Mouse (Mus musculus) neural tube, embryonic 13.5 days (tissue): ENCODE measurements around the gene Pigh. TPM values are rescaled to one million over a fixed set of nuclear protein-coding genes. Genes with fewer than 3 reads are reported as not detected.

Source experiments
- ATAC-seq: fragments of 200-750 bp; cut with Nextera tagmentation; 2 replicates; pipeline ENCODE4 v1.8.0; 2017; ENCODE audit warnings: low read depth, mild to moderate bottlenecking, moderate TSS enrichment, moderate library complexity
- H3K27ac ChIP-seq: fragments of 300-500 bp; sonication (generic); replicated peaks from 2 replicates; pipeline ENCODE4 v1.5.1; 2015; ENCODE audit warnings: moderate library complexity, mild to moderate bottlenecking, inconsistent platforms
- H3K27me3 ChIP-seq: fragments of 300-500 bp; sonication (generic); 2 replicates; pipeline ENCODE4 v1.6.1; 2015; ENCODE audit warnings: mild to moderate bottlenecking, inconsistent platforms
- H3K36me3 ChIP-seq: fragments of 300-500 bp; sonication (generic); 2 replicates; pipeline ENCODE4 v1.6.1; 2015; ENCODE audit warnings: mild to moderate bottlenecking, inconsistent platforms
- H3K4me1 ChIP-seq: fragments of 300-500 bp; sonication (generic); replicated peaks from 2 replicates; pipeline ENCODE4 v1.6.1; 2015; ENCODE audit warnings: inconsistent platforms
- H3K4me2 ChIP-seq: fragments of 300-500 bp; sonication (generic); 2 replicates; pipeline ENCODE4 v1.6.1; 2015; ENCODE audit warnings: inconsistent platforms, mild to moderate bottlenecking, moderate library complexity
- H3K4me3 ChIP-seq: fragments of 300-500 bp; sonication (generic); 2 replicates; pipeline ENCODE4 v1.5.1; 2015; ENCODE audit warnings: mild to moderate bottlenecking, inconsistent platforms
- H3K9ac ChIP-seq: fragments of 300-500 bp; sonication (generic); 2 replicates; pipeline ENCODE4 v1.6.1; 2015; ENCODE audit warnings: moderate library complexity, mild to moderate bottlenecking, inconsistent platforms
- H3K9me3 ChIP-seq: fragments of 300-500 bp; sonication (generic); 2 replicates; pipeline ENCODE4 v1.6.1; 2016; ENCODE audit warnings: inconsistent platforms
- WGBS: fragments of 180-500 bp; shearing (Covaris S2); methylation state at CpG from one replicate; pipeline ENCODE4 v1.1.7; 2015; 5-methylcytosine and 5-hydroxymethylcytosine counted together
- polyA plus RNA-seq: library from polyadenylated mRNA; unstranded; fragments of >200 nt; fragmentation: Nextera tagmentation; extraction: Ambion mirVana; gene quantifications from 2 replicates; pipeline ENCODE4 v1.2.1, GENCODE M21; 2015

The Pigh gene
- polyA plus RNA-seq, 1 experiment from 2014 or later, result 21.7 TPM

GRCm38 (mm10) chr12:79040201-79040827, 49.1 kb downstream of the Pigh start:
- no peak for ATAC-seq
- Histone ChIP-seq H3K4me3 (no peak overlapping the region), H3K9ac (no peak overlapping the region), H3K27ac (no peak overlapping the region), H3K4me1 (no peaks in the 10 kb centered on the region), H3K4me2 (no peak overlapping the region), H3K9me3 (no peaks in the 10 kb centered on the region), H3K36me3 (peaks cover 17% of the 10 kb centered on the region), H3K27me3 (no peaks in the 10 kb centered on the region)
- WGBS, result 91% methylated on average over 11 of the region's 11 CpGs

DNA sequence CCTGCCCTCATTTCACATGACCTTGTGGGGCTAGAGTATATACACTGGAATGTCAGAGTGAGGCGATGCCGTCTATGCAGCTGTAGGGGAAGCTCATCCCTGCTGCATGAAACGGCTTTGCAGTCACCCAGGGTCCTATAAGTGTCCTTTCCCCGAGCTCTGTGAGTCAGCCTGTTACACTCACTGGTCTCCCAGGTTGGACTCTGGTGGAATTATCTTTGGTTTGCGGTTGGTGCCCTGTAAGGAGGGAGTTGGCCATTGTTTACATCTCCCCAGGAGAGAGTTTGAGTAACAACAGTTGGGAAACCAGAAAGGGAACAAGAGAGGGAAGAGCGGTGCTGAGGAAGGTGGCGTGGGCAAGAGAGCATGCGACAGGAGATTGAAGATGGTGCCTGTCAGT, 49.7 kb downstream of the Pigh start:
- Histone ChIP-seq H3K4me2 (no peak overlapping the region), H3K36me3 (peaks cover 11% of the 10 kb centered on the region), H3K27me3 (no peaks in the 10 kb centered on the region), H3K4me3 (no peak overlapping the region), H3K9me3 (no peaks in the 10 kb centered on the region), H3K9ac (no peak overlapping the region), H3K27ac (no peak overlapping the region), H3K4me1 (no peaks in the 10 kb centered on the region)
- ATAC-seq, result no peak
- WGBS, result 79% methylated on average over 8 of the region's 8 CpGs

GRCm38 (mm10) chr12:79035349-79035748, 54.1 kb downstream of the Pigh start:
- no peaks in the 10 kb centered on the region for H3K4me1 ChIP-seq
- H3K36me3 ChIP-seq, result no peaks in the 10 kb centered on the region
- no peak overlapping the region for H3K4me2 ChIP-seq
- H3K27me3 ChIP-seq, result no peaks in the 10 kb centered on the region
- no peak overlapping the region for H3K4me3 ChIP-seq
- H3K9me3 ChIP-seq, result no peaks in the 10 kb centered on the region
- no peak overlapping the region for H3K27ac ChIP-seq
- no peak overlapping the region for H3K9ac ChIP-seq
- no peak for ATAC-seq
- WGBS, result 9% methylated on average over 3 of the region's 3 CpGs

DNA sequence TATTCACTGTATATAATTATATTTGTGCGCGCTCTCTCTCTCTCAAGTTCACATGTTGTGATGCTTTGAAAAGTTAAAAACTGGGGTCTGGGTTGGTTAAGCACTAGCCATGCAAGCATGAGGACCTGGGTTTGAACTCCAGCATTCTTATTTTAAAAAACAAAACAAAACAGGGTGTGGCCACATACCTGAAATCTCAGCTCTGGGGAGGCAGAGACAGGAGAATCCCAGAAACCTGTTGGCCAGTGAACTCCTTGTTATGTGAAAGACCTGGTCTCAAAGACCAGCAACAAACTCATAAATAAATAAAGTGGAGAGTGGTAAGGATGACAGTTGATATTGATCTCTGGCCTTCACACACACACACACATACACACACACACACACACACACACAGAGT, 55.1 kb downstream of the Pigh start:
- H3K36me3 ChIP-seq, result no peaks in the 10 kb centered on the region
- no peak for ATAC-seq
- 98% methylated on average over 2 of the region's 2 CpGs for WGBS
- H3K27ac ChIP-seq, result no peak overlapping the region
- H3K4me1 ChIP-seq, result peaks cover 8% of the 10 kb centered on the region
- no peak overlapping the region for H3K9ac ChIP-seq
- no peaks in the 10 kb centered on the region for H3K9me3 ChIP-seq
- H3K4me3 ChIP-seq, result no peak overlapping the region
- no peaks in the 10 kb centered on the region for H3K27me3 ChIP-seq
- H3K4me2 ChIP-seq, result no peak overlapping the region

Other genes starting within 250 kb of the Pigh start
- gene Atp6v1d, start 228.0 kb downstream of the Pigh start, polyA plus RNA-seq, result 125 and 128 TPM in 2 replicates
- 167 and 176 TPM in 2 replicates for gene Eif2s1, start 227.8 kb downstream of the Pigh start, polyA plus RNA-seq
- 1.0 and 1.1 TPM in 2 replicates for gene Plek2, start 182.7 kb downstream of the Pigh start, polyA plus RNA-seq
- 44.2 and 50.6 TPM in 2 replicates for gene Tmem229b, start 82.0 kb downstream of the Pigh start, polyA plus RNA-seq
- 3.6 and 4.4 TPM in 2 replicates for gene Plekhh1, start 60.5 kb downstream of the Pigh start, polyA plus RNA-seq
- gene Arg2, start 41.1 kb upstream of the Pigh start, polyA plus RNA-seq, result 33.1 and 35.5 TPM in 2 replicates
- gene Vti1b, start 83.0 kb upstream of the Pigh start, polyA plus RNA-seq, result 201 and 207 TPM in 2 replicates
- gene Rdh11, start 102.6 kb upstream of the Pigh start, polyA plus RNA-seq, result 24.4 and 25.9 TPM in 2 replicates
- 0.88 and 1.1 TPM in 2 replicates for gene Rdh12, start 119.3 kb upstream of the Pigh start, polyA plus RNA-seq
- gene Zfyve26, start 206.7 kb upstream of the Pigh start, polyA plus RNA-seq, result 9.3 and 12.4 TPM in 2 replicates
- gene Rad51b, start 207.6 kb upstream of the Pigh start, polyA plus RNA-seq, result 1.4 and 2.4 TPM in 2 replicates